Mouse (Mus musculus): Measurements from ENCODE around the gene Grb10.

DNA sequence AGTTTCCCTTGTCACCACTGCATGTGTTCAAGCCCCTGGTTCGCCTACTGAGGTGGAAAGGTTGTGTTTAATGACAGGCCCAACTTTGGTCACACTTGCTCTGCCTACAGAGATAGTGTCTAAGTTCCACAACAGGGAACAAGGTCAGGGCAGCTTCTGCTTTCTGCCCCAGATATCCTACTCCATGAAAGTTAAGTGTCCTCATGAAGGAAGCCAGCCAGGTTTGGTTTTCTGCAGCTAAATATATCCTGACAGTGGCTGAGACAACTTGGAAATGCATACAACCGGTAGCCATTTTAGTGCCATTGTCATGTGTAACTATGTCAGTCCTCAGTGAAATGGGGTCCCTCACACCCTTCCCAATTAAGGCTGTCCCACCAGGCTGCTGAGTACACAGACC is 73.8 kb downstream of the Grb10 start:
- TF ChIP-seq CTCF (IDR thresholded peaks at IDR 0.05; ENCODE audit: low read depth), result no peak
- no peak for TF ChIP-seq EP300 (IDR thresholded peaks at IDR 0.05; ENCODE audit: low read depth)

All from liver, postnatal 0 days (tissue).